Mouse (Mus musculus) cerebellum, postnatal 10 days (tissue): ENCODE results near the gene Pramel6.
A peak's percentile ranks its signal among the peaks of the same experiment; 100 is the strongest.
"Not testable (repeated sequence)": the region's sequence is repeated elsewhere in the genome, so short reads cannot be mapped to it uniquely, and the experiment has no call there.

Experiments used
- DNase-seq, 2 experiments: peaks; one replicate each; pipeline ENCODE4 v3.0.0; 2021; ENCODE audit warnings: mixed read lengths in 2 of 2

Pramel6 gene

GRCm38 (mm10) chr2:87506265-87506664 is at the start of gene Pramel6:
TSS of gene Pramel6 (plus strand) at chr2:87506565.
- DNase-seq, result no peak

- DNase-seq, result no peak
Measured at GRCm38 (mm10) chr2:87461769-87462168, 44.6 kb upstream of the Pramel6 start.

- DNase-seq, result no peak
Measured at GRCm38 (mm10) chr2:87480207-87480606, 26.2 kb upstream of the Pramel6 start.

- no peak for DNase-seq
Measured at GRCm38 (mm10) chr2:87481158-87481557, 25.2 kb upstream of the Pramel6 start.

GRCm38 (mm10) chr2:87482276-87482675 is 24.1 kb upstream of the Pramel6 start:
- no peak for DNase-seq

GRCm38 (mm10) chr2:87496993-87497392 is 9.4 kb upstream of the Pramel6 start, which contains the start of gene Pramel7:
TSS of gene Pramel7 (minus strand) at chr2:87497093.
- not testable (repeated sequence) for DNase-seq

GRCm38 (mm10) chr2:87515046-87515445 is 8.7 kb downstream of the Pramel6 start:
- no peak for DNase-seq

- DNase-seq, result no peak
Measured at GRCm38 (mm10) chr2:87515457-87516060, 9.2 kb downstream of the Pramel6 start.

- no peak for DNase-seq
Measured at GRCm38 (mm10) chr2:87516581-87516980, 10.2 kb downstream of the Pramel6 start.

GRCm38 (mm10) chr2:87520651-87521050 is 14.3 kb downstream of the Pramel6 start:
- DNase-seq, result peak; percentile 15 to 43

- DNase-seq, result peak; percentile 20 to 26
Measured at GRCm38 (mm10) chr2:87525899-87526616, 19.7 kb downstream of the Pramel6 start.

GRCm38 (mm10) chr2:87531496-87531895 is 25.1 kb downstream of the Pramel6 start, which contains the start of gene Olfr153:
TSS of gene Olfr153 (plus strand) at chr2:87531796.
- DNase-seq, result no peak

- no peak for DNase-seq
Measured at GRCm38 (mm10) chr2:87534826-87535225, 28.5 kb downstream of the Pramel6 start.

- DNase-seq, result no peak
Measured at GRCm38 (mm10) chr2:87545442-87545841, 39.1 kb downstream of the Pramel6 start, which contains the start of gene Olfr1128. TSS of gene Olfr1128 (minus strand) at chr2:87545542.
